Mouse (Mus musculus): ENCODE measurements around the gene Rpl37. TPM values are rescaled to one million over a fixed set of nuclear protein-coding genes. Genes with fewer than 3 reads are reported as not detected.

Rpl37 gene
- polyA plus RNA-seq, 1 experiment from 2014 or later, result 243 TPM

DNA sequence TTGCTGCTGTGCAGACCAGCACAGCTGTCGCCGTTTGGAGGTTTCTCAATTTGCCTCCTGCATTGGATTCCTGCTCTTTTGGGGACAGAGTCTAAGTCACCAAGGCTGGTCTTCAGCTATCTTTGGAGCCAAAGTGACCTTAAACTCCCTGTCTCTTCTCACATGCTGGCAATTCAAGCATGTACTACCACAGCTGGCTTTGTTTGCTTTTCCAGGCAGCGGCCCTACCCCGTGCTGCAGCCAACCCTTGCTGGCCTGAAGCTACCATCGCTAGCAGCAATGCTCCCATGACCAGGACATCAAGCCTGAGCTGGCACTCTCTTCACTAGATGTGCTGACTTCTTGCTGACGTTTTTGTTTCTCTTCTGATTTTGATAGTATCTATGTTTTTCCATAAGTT, 42.4 kb downstream of the Rpl37 start:
- H3K9me3 ChIP-seq (ENCODE audit: control insufficient read depth, low read length), result no peaks in the 10 kb centered on the region
- H3K9ac ChIP-seq (ENCODE audit: low read depth, low read length), result no peak overlapping the region
- 79% methylated on average over 6 of the region's 6 CpGs for WGBS
- 0 out of 2 replicates have a peak, but pooled peaks cover 3% of the 10 kb centered on the region for H3K36me3 ChIP-seq (ENCODE audit: control insufficient read depth, insufficient read depth, low read length)
- no peak overlapping the region for H3K4me2 ChIP-seq (ENCODE audit: low read length)
- H3K27ac ChIP-seq (ENCODE audit: low read depth, low read length), result no peak overlapping the region
- H3K4me1 ChIP-seq (ENCODE audit: control insufficient read depth, insufficient read depth, low read depth, low read length), result peaks cover 4% of the 10 kb centered on the region
- H3K27me3 ChIP-seq (replicated peaks; ENCODE audit: control insufficient read depth, insufficient read depth, low read length), result no peaks in the 10 kb centered on the region
- no peak for ATAC-seq
- H3K4me3 ChIP-seq (ENCODE audit: low read length), result no peak overlapping the region

- no peak overlapping the region for H3K9ac ChIP-seq (ENCODE audit: low read depth, low read length)
- no peaks in the 10 kb centered on the region for H3K9me3 ChIP-seq (ENCODE audit: control insufficient read depth, low read length)
- 84% methylated on average over 12 of the region's 12 CpGs for WGBS
- no peak for ATAC-seq
- H3K4me3 ChIP-seq (ENCODE audit: low read length), result no peak overlapping the region
- H3K4me2 ChIP-seq (ENCODE audit: low read length), result no peak overlapping the region
- no peaks in the 10 kb centered on the region for H3K27me3 ChIP-seq (replicated peaks; ENCODE audit: control insufficient read depth, insufficient read depth, low read length)
- H3K27ac ChIP-seq (ENCODE audit: low read depth, low read length), result no peak overlapping the region
- peaks cover 21% of the 10 kb centered on the region for H3K36me3 ChIP-seq (ENCODE audit: control insufficient read depth, insufficient read depth, low read length)
- H3K4me1 ChIP-seq (ENCODE audit: control insufficient read depth, insufficient read depth, low read depth, low read length), result no peaks in the 10 kb centered on the region
These were observed 48.8 kb downstream of the Rpl37 start for GRCm38 (mm10) chr15:5165121-5165773.

Other genes with a start within 250 kb of the Rpl37 start
- gene Mroh2b, start 217.9 kb upstream of the Rpl37 start, polyA plus RNA-seq (2015; fragmentation: Nextera tagmentation; extraction: Ambion mirVana), result not detected in 2 replicates
- gene C7, start 52.9 kb upstream of the Rpl37 start, polyA plus RNA-seq (2015; fragmentation: Nextera tagmentation; extraction: Ambion mirVana), result 0.11 and 0.12 TPM in 2 replicates
- 0.42 and 0.56 TPM in 2 replicates for gene Card6, start 8.1 kb upstream of the Rpl37 start, polyA plus RNA-seq (2015; fragmentation: Nextera tagmentation; extraction: Ambion mirVana)
- 14.4 and 14.9 TPM in 2 replicates for gene Prkaa1, start 27.2 kb downstream of the Rpl37 start, polyA plus RNA-seq (2015; fragmentation: Nextera tagmentation; extraction: Ambion mirVana)
- gene Ttc33, start 68.9 kb downstream of the Rpl37 start, polyA plus RNA-seq (2015; fragmentation: Nextera tagmentation; extraction: Ambion mirVana), result 52.5 and 54.3 TPM in 2 replicates
- gene Ptger4, start 127.5 kb downstream of the Rpl37 start, polyA plus RNA-seq (2015; fragmentation: Nextera tagmentation; extraction: Ambion mirVana), result 3.4 and 3.9 TPM in 2 replicates